Mouse (Mus musculus): ENCODE data around the gene Hnrnpul1. TPM values are rescaled to one million over a fixed set of nuclear protein-coding genes. Genes with fewer than 3 reads are reported as not detected.
A peak's percentile ranks its signal among the peaks of the same experiment; 100 is the strongest.

The Hnrnpul1 gene
- 84.0 TPM for polyA plus RNA-seq (2012; fragmentation: generic; extraction: Trizol)
- long read RNA-seq, experiment 1, partial matches to known transcripts, result 2 of 13 reads
- long read RNA-seq, experiment 1, other reads (novel, unspliced or antisense), result 9 of 13 reads
- long read RNA-seq, experiment 2, transcript Hnrnpul1-205 (15 exons, 3,784 nt), result major isoform, 10 of 19 reads
- long read RNA-seq, experiment 2, partial matches to known transcripts, result 7 of 19 reads
- long read RNA-seq, experiment 2, other reads (novel, unspliced or antisense), result 1 of 19 reads

DNA sequence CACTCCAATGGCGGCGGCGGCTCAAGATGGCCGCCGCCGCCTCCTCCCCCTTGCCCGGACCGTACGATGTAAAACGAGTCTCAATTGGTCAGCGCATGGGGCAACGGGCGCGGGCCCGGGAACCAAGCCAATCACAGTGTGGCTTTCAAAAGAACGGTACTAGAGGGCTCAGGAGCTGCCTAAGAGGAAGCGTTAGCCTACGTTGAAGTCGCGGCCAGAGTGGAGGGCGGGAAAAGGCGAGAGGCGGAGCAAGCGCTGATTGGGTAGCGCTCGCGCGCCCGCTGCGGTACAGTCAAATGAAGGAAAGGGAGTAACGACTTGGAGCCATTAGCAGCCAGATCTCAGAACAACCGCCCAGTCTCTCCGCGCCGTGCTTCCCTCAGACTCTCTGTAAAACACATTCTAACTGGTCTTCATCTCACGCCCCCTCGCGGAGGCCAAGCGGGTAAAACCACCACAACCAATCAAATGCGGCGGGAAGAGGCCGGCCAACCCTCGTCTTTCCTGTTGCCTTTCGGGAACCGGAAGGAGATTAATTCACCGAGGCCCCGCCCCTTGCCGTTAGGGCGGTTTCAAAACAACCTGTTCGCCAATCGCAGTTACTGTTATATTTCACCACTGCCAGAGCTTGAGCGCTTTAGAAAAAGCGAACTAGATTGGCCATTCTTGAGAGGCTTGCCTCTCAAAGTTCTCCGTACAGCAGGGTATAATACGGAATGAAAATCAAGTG, at the start of gene Hnrnpul1:
Gene Hnrnpul1, minus strand, starts transcription at position 20 of the 730 bp plus-strand sequence.
- peaks cover 50% of the 10 kb centered on the region for H3K36me3 ChIP-seq (ENCODE audit: control insufficient read depth, insufficient read depth)
- peaks cover 40% of the 10 kb centered on the region for H3K79me3 ChIP-seq (ENCODE audit: low read depth)
- H3ac ChIP-seq (ENCODE audit: control insufficient read depth, insufficient read length, low read depth), result peak within 1 kb of the TSS; percentile 91
- peak within 1 kb of the TSS; percentile 83 for H3K4me3 ChIP-seq (ENCODE audit: insufficient read depth, poor library complexity, severe bottlenecking)
- peak; percentile 15 for TF ChIP-seq MAX (IDR thresholded peaks at IDR 0.05)
- TF ChIP-seq MYOG (IDR thresholded peaks at IDR 0.05; ENCODE audit: control insufficient read depth, extremely low read depth, insufficient read length), result no peak
- H3K79me2 ChIP-seq (ENCODE audit: control insufficient read depth, insufficient read depth), result peaks cover 45% of the 10 kb centered on the region
- H3K27me3 ChIP-seq (ENCODE audit: control insufficient read depth, insufficient read depth, insufficient read length), result no peaks in the 10 kb centered on the region

DNA sequence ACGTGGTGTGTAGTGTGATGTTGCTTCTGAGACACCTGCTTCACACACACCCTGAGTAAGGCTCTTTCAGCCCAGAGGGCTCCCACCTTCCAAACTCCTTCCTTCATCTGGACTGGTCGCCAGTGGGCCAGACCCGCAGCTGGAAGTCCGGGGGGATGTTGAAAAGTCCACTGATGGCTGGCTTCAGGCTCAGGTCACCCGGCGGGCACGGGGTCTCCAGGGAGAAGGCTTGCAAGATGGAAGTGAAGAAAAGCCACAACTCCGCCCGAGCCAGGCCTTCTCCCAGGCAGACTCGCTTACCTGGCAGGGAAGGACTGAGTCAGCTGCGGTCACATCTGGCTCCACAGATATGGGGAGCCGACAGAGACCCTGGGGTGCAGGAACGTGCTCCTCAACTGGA, 48.9 kb upstream of the Hnrnpul1 start:
- no peak for TF ChIP-seq USF1 (IDR thresholded peaks at IDR 0.05; ENCODE audit: low read depth)
- TF ChIP-seq FOSL1 (IDR thresholded peaks at IDR 0.05; ENCODE audit: insufficient read depth, low read length, poor library complexity, severe bottlenecking), result no peak
- TF ChIP-seq CTCF (IDR thresholded peaks at IDR 0.05; ENCODE audit: control insufficient read depth, insufficient read depth, insufficient read length), result no peak
- no peak for TF ChIP-seq MAX (IDR thresholded peaks at IDR 0.05)
- no peak for TF ChIP-seq MYOG (IDR thresholded peaks at IDR 0.05; ENCODE audit: control insufficient read depth, extremely low read depth, insufficient read length)
- no peak for TF ChIP-seq CEBPB (IDR thresholded peaks at IDR 0.05; ENCODE audit: low read depth)
- TF ChIP-seq MYOD1 (IDR thresholded peaks at IDR 0.05; ENCODE audit: control insufficient read depth, insufficient read length, low read depth), result no peak

DNA sequence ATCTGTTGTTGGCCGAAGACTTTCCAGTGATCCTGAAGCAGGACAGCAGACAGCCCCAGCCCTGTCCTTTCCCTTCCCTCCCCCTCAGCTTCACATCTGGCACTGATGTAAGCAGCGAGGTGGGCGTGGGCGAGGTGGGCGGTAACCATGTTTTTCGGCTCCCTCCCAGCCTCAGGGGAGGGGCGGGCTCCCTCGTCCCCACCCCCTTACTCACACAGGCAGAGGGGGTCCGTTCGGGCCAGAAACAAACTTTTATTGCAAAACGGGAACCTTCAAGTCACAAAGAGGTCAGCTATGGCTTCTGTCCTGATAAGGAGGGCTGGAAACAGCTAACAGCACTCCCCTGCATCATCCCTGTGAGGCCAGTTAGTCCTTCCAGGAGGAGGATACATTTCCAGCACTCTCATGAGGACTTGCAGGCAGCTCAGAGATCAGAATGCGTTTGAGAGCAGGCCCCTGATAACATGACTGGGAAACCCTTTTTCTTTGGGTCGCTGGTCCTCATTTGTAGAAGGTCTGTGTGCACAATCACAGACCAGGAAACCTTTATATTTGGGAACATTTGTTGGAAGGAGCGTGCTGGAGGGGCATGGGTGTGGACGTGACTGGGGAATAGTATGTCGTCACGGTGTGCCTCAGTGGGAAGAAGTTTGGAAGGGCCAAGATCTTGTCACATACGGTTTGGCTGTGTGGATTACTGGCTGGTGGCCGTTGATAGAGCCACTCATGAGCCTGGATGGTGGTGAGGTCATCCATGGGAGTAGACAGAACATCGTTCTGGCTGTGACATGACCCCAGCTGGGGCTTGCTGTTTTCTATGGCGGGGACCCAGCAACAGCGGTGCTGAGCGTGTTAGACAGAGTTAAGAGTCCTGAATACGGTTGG, 47.9 kb upstream of the Hnrnpul1 start:
- H3K4me3 ChIP-seq (ENCODE audit: insufficient read depth, poor library complexity, severe bottlenecking), result no peak overlapping the region
- no peaks in the 10 kb centered on the region for H3K79me3 ChIP-seq (ENCODE audit: low read depth)
- TF ChIP-seq CEBPB (IDR thresholded peaks at IDR 0.05; ENCODE audit: low read depth), result no peak
- no peak for TF ChIP-seq USF1 (IDR thresholded peaks at IDR 0.05; ENCODE audit: low read depth)
- no peak for TF ChIP-seq MYOD1 (IDR thresholded peaks at IDR 0.05; ENCODE audit: control insufficient read depth, insufficient read length, low read depth)
- TF ChIP-seq CTCF (IDR thresholded peaks at IDR 0.05; ENCODE audit: control insufficient read depth, insufficient read depth, insufficient read length), result no peak
- TF ChIP-seq MYOG (IDR thresholded peaks at IDR 0.05; ENCODE audit: control insufficient read depth, extremely low read depth, insufficient read length), result no peak
- no peak for TF ChIP-seq FOSL1 (IDR thresholded peaks at IDR 0.05; ENCODE audit: insufficient read depth, low read length, poor library complexity, severe bottlenecking)
- no peak for TF ChIP-seq MAX (IDR thresholded peaks at IDR 0.05)
- H3K36me3 ChIP-seq (ENCODE audit: control insufficient read depth, insufficient read depth), result no peaks in the 10 kb centered on the region
- H3K27me3 ChIP-seq (ENCODE audit: control insufficient read depth, insufficient read depth, insufficient read length), result no peaks in the 10 kb centered on the region
- H3K79me2 ChIP-seq (ENCODE audit: control insufficient read depth, insufficient read depth), result no peaks in the 10 kb centered on the region
- H3ac ChIP-seq (ENCODE audit: control insufficient read depth, insufficient read length, low read depth), result no peak overlapping the region

More for the DNA sequence above, 48.9 kb upstream of the Hnrnpul1 start:
- Histone ChIP-seq H3K79me3 (ENCODE audit: low read depth) (no peaks in the 10 kb centered on the region), H3K4me3 (ENCODE audit: insufficient read depth, poor library complexity, severe bottlenecking) (no peak overlapping the region), H3K27me3 (ENCODE audit: control insufficient read depth, insufficient read depth, insufficient read length) (no peaks in the 10 kb centered on the region), H3K79me2 (ENCODE audit: control insufficient read depth, insufficient read depth) (no peaks in the 10 kb centered on the region), H3ac (ENCODE audit: control insufficient read depth, insufficient read length, low read depth) (no peak overlapping the region), H3K36me3 (ENCODE audit: control insufficient read depth, insufficient read depth) (no peaks in the 10 kb centered on the region)

DNA sequence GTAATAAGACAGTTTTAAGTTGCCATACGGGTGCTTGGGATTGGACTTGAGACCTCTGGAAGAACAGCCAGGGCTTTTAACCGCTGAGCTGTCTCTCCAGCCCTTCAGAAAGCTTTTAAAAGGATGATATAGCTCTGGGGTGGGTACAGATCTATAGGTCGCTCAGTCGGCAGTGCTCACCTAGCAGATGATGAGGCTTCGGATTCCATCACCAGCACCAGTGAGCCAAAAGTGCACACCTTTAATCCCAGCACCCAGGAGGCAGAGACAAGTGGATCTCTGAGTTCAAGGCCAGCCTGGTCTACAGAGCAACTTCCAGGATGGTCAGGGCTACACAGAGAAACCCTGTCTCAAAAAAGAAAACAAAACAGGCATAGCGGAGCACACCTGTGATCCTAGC, 46.5 kb upstream of the Hnrnpul1 start:
- no peak overlapping the region for H3K4me3 ChIP-seq (ENCODE audit: insufficient read depth, poor library complexity, severe bottlenecking)
- H3K79me3 ChIP-seq (ENCODE audit: low read depth), result no peaks in the 10 kb centered on the region
- no peaks in the 10 kb centered on the region for H3K27me3 ChIP-seq (ENCODE audit: control insufficient read depth, insufficient read depth, insufficient read length)
- TF ChIP-seq FOSL1 (IDR thresholded peaks at IDR 0.05; ENCODE audit: insufficient read depth, low read length, poor library complexity, severe bottlenecking) (no peak), CTCF (IDR thresholded peaks at IDR 0.05; ENCODE audit: control insufficient read depth, insufficient read depth, insufficient read length) (no peak), CEBPB (IDR thresholded peaks at IDR 0.05; ENCODE audit: low read depth) (no peak), MAX (IDR thresholded peaks at IDR 0.05) (no peak), USF1 (IDR thresholded peaks at IDR 0.05; ENCODE audit: low read depth) (no peak), MYOG (IDR thresholded peaks at IDR 0.05; ENCODE audit: control insufficient read depth, extremely low read depth, insufficient read length) (no peak), MYOD1 (IDR thresholded peaks at IDR 0.05; ENCODE audit: control insufficient read depth, insufficient read length, low read depth) (no peak)
- no peak overlapping the region for H3ac ChIP-seq (ENCODE audit: control insufficient read depth, insufficient read length, low read depth)
- no peaks in the 10 kb centered on the region for H3K79me2 ChIP-seq (ENCODE audit: control insufficient read depth, insufficient read depth)
- H3K36me3 ChIP-seq (ENCODE audit: control insufficient read depth, insufficient read depth), result no peaks in the 10 kb centered on the region

GRCm38 (mm10) chr7:25799369-25799768, 44.8 kb upstream of the Hnrnpul1 start:
- Histone ChIP-seq H3K79me3 (ENCODE audit: low read depth) (no peaks in the 10 kb centered on the region), H3K4me3 (ENCODE audit: insufficient read depth, poor library complexity, severe bottlenecking) (no peak overlapping the region), H3K27me3 (ENCODE audit: control insufficient read depth, insufficient read depth, insufficient read length) (no peaks in the 10 kb centered on the region), H3ac (ENCODE audit: control insufficient read depth, insufficient read length, low read depth) (no peak overlapping the region), H3K79me2 (ENCODE audit: control insufficient read depth, insufficient read depth) (no peaks in the 10 kb centered on the region), H3K36me3 (ENCODE audit: control insufficient read depth, insufficient read depth) (no peaks in the 10 kb centered on the region)
- no peak for TF ChIP-seq MYOD1 (IDR thresholded peaks at IDR 0.05; ENCODE audit: control insufficient read depth, insufficient read length, low read depth)
- TF ChIP-seq USF1 (IDR thresholded peaks at IDR 0.05; ENCODE audit: low read depth), result no peak
- no peak for TF ChIP-seq MYOG (IDR thresholded peaks at IDR 0.05; ENCODE audit: control insufficient read depth, extremely low read depth, insufficient read length)
- TF ChIP-seq FOSL1 (IDR thresholded peaks at IDR 0.05; ENCODE audit: insufficient read depth, low read length, poor library complexity, severe bottlenecking), result no peak
- TF ChIP-seq MAX (IDR thresholded peaks at IDR 0.05), result no peak
- TF ChIP-seq CEBPB (IDR thresholded peaks at IDR 0.05; ENCODE audit: low read depth), result no peak

Measured in C2C12 (cell line).